Mouse (Mus musculus) adrenal gland (tissue): ENCODE results near the gene Pla2g2c.

Experiments
- intact Hi-C: fragments of 180-260 bp; cut with DNase I; formaldehyde crosslinking; loops from one replicate; pipeline ENCODE4 v1.15.1; 2025

Gene Pla2g2c

DNA sequence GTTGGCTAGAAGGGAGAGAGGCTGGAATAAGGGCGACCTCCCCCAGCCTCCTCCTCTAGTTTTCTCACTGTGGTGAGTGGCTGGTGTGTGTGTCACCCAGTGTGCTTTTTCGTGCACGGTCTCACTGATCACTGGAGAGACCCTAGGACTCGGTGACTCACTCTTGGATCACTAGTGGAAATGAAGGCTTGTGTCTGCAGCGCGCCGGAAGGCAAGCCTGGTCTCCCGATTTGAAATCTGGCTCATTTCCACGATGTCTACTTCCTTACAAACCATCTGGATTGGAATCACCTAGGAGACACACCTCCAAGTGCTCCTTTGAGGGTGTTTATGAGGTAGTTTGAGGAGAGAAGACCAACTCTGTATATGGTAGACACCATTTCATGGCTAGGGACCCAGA lies 22.3 kb downstream of the Pla2g2c start:
- intact Hi-C loops: loop anchor here (5.0 kb wide), 1 partner anchor 40 kb away; no protein-coding TSS in a partner anchor

DNA sequence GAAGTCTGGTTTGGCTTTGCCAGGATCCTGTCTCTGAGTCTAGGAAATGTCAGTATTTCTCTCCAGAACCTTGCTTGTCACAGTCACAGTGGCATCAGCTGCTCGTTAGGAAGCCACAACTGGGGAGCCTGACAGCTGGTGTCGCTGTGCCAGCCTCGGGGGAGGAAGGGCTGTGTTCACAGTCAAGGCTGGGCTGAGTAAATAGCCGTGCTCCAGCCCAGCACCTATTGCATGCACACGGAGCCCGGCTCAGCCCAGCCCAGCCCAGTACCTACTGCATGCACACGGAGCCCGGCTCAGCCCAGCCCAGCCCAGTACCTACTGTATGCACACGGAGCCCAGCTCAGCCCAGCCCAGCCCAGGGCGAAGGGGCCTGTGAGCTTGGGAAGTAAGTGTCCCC lies 23.3 kb downstream of the Pla2g2c start:
- intact Hi-C loops: loop anchor here (1.0 to 5.0 kb wide), 3 partner anchors 41 to 103 kb away; no protein-coding TSS in a partner anchor

DNA sequence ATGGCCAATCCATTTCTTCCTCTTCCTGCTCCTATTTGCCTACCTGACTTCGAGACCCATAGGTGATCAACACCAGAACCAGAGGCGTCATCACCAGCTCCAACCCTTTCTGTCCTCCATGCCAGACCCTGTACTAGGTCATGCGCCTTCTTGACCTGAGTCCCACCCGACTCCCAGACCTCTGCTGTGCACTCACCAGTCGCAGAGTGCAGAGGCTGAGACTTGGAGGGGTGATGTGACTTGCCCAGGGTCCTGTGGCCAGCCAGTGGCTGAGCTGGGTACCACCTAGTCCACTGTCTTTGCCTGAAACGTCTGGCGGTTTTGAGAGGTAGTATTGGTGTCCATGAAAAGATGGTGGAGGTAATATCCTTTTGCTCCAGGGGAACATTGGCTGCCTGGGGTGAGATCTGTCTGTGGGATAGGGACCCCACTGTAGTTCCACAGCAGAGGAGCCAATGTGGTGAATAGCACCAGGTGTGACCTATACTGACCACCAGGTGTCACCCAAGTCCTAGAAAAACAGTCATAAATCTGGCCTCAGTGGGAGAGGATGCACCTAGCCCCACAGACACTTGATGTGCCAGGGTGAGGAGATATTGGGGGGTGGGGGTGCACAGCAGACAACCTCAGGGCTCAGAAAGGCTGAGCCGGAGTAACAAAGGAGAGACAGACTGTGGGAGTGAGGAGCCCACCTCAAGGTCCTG lies 23.9 kb downstream of the Pla2g2c start:
- intact Hi-C loops: loop anchor here (1.0 to 5.0 kb wide), 3 partner anchors 41 to 103 kb away; no protein-coding TSS in a partner anchor

DNA sequence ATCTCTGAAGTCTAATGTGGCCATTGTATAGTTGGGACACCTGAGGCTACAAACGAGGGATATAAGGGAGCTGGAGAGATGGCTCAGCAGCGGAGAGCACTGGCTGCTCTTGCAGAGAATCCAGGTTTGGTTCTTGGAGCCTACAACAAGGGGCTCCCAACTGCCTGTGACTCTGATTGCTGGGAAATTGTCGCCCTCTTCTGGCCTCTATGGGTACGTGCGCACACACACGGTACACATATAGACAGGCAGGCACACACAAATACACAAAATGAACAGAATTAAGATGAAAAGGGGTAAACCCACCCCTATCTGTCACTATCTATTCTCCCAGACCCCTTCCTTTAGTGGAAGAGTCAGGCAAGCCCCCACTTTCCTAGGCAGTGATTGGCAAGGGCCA lies 28.0 kb downstream of the Pla2g2c start:
- intact Hi-C loops: no loop called here

DNA sequence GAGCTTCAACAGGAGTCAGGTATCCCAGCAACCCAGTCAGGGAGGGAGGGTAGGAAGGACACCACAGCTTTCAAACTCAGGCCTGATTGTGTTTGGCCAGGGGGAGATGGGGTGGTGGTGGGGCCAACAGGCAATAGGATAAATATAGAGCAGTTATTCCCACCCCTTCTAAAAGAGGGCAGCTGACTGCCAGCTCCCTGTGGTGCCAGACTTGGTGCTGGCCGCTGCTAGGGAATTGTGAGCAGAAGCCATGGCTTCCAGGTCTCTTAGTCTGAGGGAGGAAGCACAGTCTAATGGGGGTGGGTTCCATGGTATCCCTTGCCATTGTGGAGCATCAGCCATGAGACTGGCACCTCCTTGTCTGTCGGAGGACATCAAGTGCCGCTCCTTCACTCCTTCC lies 29.0 kb downstream of the Pla2g2c start:
- intact Hi-C loops: no loop called here

DNA sequence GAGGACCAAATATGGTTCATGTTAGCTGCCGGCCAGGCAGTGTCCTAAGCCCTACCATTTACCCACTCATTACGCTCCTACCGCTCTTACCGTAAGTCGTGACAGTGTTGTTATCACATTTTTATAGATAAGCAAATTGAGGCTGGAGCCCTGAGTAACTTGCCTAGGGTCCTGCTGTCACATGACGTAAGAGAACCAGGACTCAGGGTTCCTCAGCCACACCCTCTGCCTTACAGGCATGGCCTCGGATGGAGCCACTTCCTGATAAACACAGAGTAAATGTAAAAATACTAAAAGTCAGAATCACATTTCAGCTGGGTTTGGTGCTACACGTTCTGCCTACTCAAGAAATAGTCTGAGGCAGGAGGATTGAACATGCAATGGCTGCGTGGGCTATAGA lies 29.8 kb downstream of the Pla2g2c start:
- intact Hi-C loops: no loop called here

DNA sequence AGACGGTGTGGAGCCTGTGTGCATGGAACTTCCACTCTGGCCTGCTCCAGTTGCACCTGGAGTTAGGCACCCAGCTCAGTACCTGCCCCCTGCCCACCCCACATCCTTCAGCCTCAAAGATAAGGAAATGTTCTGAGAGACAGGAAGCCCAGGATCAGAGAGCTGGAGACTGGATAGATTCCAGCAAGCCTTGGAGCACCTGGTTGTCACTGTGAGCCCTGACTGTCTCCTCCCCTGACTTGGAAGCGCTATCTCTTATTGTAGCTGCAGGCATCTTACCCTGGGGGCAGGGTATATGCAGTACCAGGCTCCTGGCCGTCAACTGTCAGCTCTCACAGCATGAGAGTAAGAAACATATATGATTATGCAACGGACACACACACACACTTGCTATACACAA lies 30.8 kb downstream of the Pla2g2c start:
- intact Hi-C loops: no loop called here

DNA sequence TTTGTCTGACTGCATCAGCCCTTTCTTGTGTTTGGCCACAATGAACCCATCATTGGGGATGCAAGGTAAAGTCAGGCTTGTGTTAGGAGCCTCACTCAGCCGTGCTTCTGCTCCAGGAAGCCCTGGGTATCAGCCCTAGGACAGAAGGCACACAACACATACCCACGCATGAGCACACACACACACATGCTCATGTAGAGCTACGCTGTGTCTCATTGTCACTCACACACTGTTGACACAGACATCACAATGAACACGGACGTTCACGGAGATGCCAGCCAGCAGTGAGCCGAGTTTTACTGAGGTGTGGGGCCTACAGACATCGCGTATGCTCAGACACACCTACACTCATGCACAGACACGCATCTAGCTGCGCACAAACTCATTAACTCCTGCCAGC lies 31.4 kb downstream of the Pla2g2c start:
- intact Hi-C loops: no loop called here

DNA sequence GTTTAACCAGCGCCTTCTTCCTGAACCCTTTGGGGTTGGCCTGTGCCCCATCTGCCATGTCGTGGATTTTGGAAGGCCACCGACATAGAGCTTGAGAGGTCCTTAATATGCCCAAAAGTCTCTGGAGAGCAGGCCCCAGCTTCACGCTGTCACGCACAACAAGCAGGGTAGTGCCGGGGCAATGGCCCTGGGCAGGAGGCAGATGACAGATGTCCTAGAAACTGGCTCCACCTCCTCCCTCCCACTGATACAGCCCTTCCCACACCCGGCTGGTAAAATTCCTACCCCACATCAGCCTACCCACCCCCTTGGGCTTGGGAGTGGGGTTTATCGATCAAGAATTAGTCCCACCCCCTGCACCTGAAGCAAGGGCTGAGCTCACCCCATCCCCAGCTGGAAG lies 32.8 kb downstream of the Pla2g2c start, which contains the start of gene Pla2g2f:
TSS of gene Pla2g2f (minus strand) at position 211 of the 400 bp plus-strand sequence.
- intact Hi-C loops: no loop called here

DNA sequence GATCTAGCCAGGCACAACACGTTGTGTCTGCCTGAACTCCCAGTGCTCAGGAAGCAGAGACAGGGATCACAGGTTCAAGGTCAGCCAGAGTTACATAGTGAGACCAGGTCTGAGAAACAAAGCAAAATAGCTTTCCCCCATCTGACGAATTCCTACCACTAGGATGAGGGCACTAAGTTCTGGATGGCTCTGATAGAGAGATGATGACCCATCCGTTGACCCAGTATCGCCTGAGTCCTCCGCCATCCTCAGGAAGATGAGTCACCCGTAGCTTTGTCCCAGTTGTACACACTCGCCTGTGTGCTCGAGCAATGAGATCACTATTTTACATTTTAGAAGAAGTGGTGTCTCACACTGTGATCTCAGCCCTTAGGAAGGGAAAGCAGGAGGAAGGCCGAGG lies 37.7 kb downstream of the Pla2g2c start:
- intact Hi-C loops: no loop called here

DNA sequence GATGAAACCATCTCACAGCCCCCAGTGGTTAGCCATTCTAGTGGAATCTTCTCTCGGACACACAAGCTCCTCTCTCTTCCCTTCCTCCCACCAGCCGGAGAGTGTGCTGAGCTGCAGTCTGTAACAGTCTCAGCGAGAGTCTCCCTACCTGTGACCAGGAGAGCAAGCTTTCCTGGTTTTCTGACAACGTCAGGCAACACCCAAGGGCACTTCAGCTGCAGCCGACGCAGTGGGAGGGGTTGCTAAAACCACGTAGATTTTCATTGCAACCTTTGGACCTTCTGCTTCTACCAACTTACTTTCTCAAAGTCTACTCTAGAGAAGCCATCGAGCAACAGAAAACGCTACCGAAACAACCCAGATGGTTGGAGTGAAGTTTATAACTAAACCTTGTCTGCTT lies 47.4 kb downstream of the Pla2g2c start:
- intact Hi-C loops: no loop called here

DNA sequence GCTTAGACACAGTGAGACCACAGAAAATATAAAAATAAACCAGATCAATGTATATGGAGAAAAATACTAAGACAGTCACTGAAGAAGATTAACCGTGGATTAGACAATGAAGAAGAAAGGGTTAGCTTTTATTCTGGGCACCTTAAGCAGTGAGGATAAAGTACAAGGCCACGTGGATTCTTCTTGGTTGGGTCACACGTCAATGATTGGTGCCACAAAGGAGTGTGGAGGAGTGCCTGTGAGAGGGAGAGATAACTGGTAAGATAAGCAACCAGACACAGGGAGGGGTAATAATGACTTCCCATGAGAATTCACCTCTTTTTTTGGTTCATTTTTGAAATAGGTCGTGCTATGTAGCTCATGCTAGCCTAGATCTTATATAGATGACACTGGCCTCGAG lies 47.8 kb downstream of the Pla2g2c start:
- intact Hi-C loops: no loop called here

DNA sequence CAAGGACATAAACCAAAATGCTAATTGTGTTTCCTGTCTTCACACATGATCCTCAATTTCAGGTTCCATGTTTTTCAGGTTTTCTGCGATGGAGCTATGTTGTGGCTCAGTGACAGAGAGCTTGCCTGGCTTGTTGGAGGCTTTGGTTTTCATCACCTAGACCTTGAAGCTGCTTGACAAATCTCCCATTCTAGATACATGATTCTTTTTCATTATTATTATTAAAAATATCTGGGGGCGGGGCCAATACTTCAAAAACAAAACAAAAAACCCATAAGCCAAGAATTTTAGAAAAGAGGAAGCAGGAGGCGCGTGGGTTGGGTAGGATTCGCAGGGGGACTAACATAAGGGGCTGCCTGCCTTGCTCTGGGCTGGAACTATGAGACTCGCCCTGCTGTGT lies 50.8 kb downstream of the Pla2g2c start, which contains the start of gene Pla2g2d:
TSS of gene Pla2g2d (plus strand) at position 301 of the 400 bp plus-strand sequence.
- intact Hi-C loops: no loop called here

DNA sequence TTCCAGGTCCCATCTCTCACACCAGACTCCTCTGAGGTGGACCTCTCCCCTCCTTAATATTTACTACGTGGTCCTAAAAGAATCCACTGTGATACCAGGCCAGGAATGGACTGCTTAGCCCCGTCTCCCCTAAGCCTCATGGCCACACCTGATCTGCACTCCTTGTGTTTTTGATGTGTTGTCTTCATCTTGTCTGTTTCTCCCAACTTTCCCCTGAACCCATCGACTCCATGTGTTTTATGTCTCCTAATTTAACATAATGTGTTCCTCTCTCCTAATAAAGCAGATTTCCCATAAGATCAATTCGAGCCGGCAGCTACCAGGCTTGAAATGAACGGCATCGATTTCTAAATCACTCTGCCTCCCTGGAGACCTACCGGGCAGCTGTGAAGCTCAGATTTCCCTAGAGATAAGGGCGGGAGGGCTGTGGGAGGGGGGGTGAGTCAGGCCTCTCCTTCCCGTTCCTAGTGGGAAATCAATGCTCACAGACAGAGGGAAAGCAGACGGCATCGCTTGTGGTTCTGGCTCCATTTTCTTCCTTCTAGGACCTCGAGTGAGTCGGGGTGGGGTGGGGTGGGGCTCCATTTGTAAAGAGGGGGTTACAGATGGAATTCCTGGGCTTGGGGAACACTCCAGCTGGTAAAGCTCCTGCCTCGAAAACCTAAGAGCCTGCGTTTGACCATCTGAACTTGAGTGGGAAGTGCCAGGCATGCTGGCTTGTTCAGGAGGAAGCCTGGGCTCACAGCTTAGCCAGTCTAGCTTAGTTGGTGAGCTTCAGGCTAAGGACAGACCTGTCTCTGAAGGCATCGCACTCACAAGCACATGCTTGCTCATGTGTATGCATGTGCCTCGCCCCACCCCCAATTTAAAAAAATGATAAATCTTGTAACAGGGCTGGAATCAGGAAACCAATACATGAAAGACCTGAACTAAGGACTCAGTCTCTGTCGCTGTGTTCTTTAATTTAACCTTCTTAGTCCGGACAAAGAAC lies 53.1 kb downstream of the Pla2g2c start:
- intact Hi-C loops: no loop called here

DNA sequence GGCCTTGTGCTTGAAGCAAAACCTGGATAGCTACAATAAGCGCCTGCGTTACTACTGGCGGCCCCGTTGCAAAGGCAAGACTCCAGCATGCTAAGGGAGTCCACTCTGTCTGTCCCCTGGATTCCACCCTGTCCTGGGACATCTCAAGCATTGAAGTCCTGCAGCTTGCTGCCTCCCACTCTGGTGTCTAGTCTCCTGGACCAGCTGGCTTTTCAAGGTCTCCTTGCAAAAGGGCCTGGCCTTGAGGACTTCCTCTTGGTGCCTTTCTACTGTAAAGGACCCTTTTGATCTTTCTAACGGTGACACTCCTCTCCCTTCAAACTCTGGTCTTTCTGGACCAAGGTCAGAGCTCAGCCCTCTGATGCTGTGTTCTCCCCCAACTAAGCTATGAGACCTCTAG lies 55.7 kb downstream of the Pla2g2c start:
- intact Hi-C loops: no loop called here

DNA sequence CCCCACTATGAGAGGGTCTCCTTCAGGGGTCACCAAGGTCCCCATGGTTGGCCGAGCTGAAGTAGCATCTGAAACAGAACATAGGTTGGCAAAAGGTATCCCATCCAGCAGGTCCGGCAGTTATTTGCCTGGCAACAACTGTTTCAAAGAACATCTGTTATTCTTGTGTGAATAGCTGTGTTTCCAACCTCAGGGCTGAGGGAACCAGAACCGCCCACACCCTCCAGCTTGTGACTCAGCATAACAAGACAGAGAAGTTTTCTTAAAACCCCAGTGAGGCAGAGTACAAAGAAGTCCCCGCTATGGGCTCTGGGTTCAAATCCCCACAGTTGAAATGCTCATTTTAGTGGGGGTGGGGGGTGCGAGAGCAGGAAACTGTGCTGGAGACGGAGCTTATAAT lies 57.5 kb downstream of the Pla2g2c start:
- intact Hi-C loops: no loop called here

DNA sequence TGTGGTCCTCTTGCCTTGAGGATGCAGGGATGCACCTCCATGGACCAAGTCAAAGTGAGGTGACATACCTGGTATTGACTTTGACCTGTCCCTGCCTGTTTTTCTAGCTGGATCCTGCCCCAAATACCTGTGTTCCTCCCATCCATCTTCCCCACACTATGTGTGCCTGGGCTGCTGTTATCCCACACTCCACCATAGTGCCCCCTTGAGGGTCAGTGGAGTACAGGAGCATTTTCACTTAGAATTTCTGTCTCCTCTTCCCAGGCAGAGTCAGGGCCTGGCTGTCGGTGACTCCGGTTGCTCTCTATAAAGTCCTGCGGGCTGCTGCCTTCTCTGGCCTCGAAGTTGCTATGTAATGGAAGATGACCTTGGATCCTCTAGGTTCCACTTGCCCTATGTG lies 61.1 kb downstream of the Pla2g2c start:
- intact Hi-C loops: no loop called here

DNA sequence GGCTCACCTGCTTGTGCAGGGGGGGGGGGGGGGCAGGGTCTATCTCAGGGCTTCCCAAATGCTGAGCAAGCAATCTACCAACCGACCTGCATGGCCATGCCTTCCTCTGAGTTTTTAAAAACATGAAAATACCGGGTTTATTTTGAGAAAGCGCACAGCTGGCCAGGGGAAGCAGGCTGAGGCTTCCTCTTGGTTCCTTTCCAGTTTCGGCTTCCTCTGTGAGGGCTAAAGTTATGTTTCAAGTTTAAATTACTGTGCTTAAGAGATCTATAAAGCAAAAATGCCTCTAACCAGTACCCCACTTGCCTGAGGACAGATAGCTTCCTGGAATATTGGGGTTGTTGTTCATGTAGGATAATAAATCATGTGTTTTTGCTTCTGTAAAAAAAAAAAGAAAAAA lies 61.5 kb downstream of the Pla2g2c start:
- intact Hi-C loops: no loop called here

DNA sequence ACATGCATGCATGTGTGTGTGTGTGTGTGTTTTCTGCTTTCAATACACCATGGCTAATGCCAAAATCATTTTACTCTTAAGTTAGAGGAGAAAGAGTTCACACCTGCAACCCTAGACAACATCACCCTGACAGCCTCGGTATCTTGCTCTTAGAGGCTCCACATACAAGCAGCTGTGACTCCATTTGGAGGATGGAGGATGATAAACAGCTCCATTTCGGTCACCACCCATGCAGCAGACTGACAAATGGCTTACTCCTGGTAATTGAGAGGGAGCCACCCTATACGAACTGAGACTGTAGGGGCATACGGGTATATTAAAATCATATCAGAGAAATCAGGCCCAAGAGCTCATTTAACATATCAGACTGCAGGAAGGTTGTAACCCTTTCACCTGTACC lies 63.8 kb downstream of the Pla2g2c start:
- intact Hi-C loops: no loop called here

DNA sequence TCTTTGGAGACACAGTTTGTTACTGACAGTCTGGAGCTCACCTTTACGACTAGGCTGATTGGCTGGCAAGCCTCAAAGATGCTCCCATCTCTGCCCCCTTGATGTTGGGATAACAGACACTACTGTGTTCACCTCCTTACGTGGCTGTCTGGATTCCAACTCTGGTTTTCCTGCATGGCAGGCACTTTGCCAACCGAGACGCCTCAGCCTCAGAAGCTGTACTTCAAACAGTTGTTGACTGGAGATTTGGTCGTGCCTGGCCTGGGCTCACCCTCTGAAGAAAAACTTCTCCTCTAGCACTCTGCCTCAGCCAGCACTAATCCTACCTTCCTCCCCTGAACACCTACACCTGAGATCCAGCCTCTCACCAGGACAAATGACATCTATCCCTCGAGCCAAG lies 66.9 kb downstream of the Pla2g2c start:
- intact Hi-C loops: loop anchor here (5.0 kb wide), 1 partner anchor 84 kb away; no protein-coding TSS in a partner anchor

DNA sequence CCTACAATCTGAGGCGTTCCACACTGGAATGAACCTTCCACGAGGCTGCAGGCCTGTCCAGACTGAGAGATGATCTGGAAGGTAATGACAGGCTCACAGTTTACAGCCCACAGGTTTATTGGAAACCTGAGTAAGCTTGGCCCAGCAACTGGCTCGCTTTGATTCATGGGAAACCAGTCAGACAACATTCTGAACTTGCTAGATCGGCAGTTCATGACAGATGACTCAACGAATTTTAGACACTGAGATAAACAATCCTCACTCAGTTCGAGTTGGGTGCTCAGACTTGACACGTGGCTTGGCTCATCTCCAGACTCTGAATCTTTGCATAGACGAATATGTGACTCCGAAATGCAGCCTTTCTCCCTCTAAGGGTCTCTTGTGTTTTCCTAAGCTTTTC lies 68.0 kb downstream of the Pla2g2c start:
- intact Hi-C loops: loop anchor here (2.0 to 5.0 kb wide), 2 partner anchors 44 to 85 kb away; no protein-coding TSS in a partner anchor

DNA sequence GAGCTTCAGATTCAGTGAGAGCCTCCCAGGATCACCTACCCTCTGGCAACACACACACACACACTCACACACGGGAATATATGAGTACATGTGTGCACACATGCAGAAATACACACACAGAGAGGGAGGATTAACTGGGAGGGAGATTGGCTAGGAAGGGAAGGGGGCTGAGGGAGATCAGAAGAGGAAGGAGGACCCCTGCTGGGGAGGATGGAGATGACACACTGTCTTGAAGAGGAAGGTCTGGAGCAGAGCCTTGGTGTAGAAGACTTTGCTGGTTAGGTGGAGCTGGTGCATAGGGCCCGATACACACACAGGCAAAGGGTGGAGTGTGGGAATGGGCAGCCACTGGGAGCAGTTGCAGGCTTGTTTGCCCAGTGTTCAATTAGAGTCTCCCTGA lies 68.7 kb downstream of the Pla2g2c start:
- intact Hi-C loops: loop anchor here (2.0 to 5.0 kb wide), 2 partner anchors 44 to 86 kb away; no protein-coding TSS in a partner anchor
